Mouse (Mus musculus) hindbrain, postnatal 0 days (tissue): ENCODE data around the gene Tmem8. TPM values are rescaled to one million over a fixed set of nuclear protein-coding genes. Genes with fewer than 3 reads are reported as not detected.

Source experiments
- ATAC-seq: fragments of 200-750 bp; cut with Nextera tagmentation; 2 replicates; pipeline ENCODE4 v1.8.0; 2017; ENCODE audit warnings: mild to moderate bottlenecking, moderate TSS enrichment, moderate library complexity
- DNase-seq: peaks from one replicate; pipeline ENCODE4 v3.0.0-alpha.2; 2015; ENCODE audit warnings: low spot score
- H3K27ac ChIP-seq: fragments of 300-500 bp; sonication (generic); 2 replicates; pipeline ENCODE4 v1.5.1; 2014; ENCODE audit warnings: mild to moderate bottlenecking
- H3K27me3 ChIP-seq: fragments of 300-500 bp; sonication (generic); 2 replicates; pipeline ENCODE4 v1.6.1; 2014; ENCODE audit warnings: low read length, mixed read lengths; ENCODE audit not compliant: insufficient read depth
- H3K36me3 ChIP-seq: fragments of 300-500 bp; sonication (generic); 2 replicates; pipeline ENCODE4 v1.6.1; 2014; ENCODE audit warnings: low read length, mixed read lengths; ENCODE audit not compliant: insufficient read depth
- H3K4me1 ChIP-seq: fragments of 300-500 bp; sonication (generic); 2 replicates; pipeline ENCODE4 v1.6.1; 2014; ENCODE audit warnings: antibody characterized with exemption, low read length, mixed read lengths; ENCODE audit not compliant: insufficient read depth
- H3K4me2 ChIP-seq: fragments of 300-500 bp; sonication (generic); 2 replicates; pipeline ENCODE4 v1.6.1; 2014; ENCODE audit warnings: low read depth, mild to moderate bottlenecking, low read length, moderate library complexity, mixed read lengths
- H3K4me3 ChIP-seq: fragments of 300-500 bp; sonication (generic); 2 replicates; pipeline ENCODE4 v1.5.1; 2014; ENCODE audit warnings: low read length
- H3K9ac ChIP-seq: fragments of 300-500 bp; sonication (generic); replicated peaks from 2 replicates; pipeline ENCODE4 v1.6.1; 2014; ENCODE audit warnings: mild to moderate bottlenecking, low read length, moderate library complexity, mixed read lengths
- H3K9me3 ChIP-seq: fragments of 300-500 bp; sonication (generic); 2 replicates; pipeline ENCODE4 v1.6.1; 2016; ENCODE audit warnings: low read length, mixed read lengths
- CTCF ChIP-seq: IDR thresholded peaks from 2 replicates; pipeline ENCODE4 v1.5.1; 2016; ENCODE audit warnings: antibody characterized with exemption, control low read depth, low read depth
- WGBS: fragments of 180-500 bp; shearing (Covaris S2); extraction: QIAGEN DNeasy Blood & Tissue Kit; methylation state at CpG from one replicate; pipeline ENCODE4 v1.1.7; 2014; 5-methylcytosine and 5-hydroxymethylcytosine counted together
- polyA plus RNA-seq: library from polyadenylated mRNA; unstranded; fragments of >200 nt; fragmentation: Nextera tagmentation; extraction: Ambion mirVana; gene quantifications from 2 replicates; pipeline ENCODE4 v1.2.1, GENCODE M21; 2015
- total RNA-seq: library from RNA; depleted of rRNA; stranded (reverse); fragments of >200 nt; gene quantifications from 2 replicates; pipeline ENCODE4 v1.2.3, GENCODE M21; 2014; rRNA removed

Gene Tmem8
- total RNA-seq, result 10.4 and 11.8 TPM in 2 replicates
- 3.8 and 4.0 TPM in 2 replicates for polyA plus RNA-seq

DNA sequence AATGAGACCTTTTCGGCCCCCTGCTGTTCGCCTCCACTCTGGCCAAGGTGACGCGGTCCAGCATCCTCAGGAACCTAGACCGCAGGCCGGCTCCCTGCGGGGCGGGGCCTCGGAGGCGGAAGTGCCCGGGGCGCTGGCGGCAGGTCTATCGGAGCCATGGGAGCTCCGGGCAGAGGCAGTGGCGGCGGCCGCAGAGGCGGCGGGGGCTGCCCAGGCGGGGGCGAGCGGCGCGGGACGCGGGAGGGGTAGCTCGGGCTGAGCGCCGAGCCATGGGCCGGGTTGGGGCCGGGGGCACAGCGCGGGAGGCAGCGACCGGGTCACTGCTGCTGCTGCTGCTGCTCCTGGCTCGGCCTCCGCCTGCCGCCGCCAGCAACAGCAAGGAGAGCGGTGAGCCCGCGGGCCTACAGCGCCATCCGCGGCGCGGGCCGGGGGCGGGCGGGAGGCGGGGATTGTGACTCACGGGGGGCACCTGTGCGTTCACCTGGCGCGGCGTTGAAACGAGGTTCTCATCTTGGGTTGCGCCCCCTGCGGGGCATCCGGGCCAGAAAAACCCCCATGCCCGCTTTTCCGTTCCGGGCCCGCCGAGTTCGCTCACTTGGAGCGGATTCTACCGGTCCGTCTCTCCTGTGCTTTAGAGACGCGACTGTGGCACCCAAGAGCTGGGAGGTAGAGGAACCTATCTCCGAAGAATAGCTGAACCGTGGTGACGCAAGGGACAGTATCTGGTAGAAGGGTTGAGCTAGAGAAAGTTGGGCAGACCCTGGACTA, at the start of gene Tmem8:
Tmem8 (plus strand) TSS at position 119 of the 768 bp plus-strand sequence.
- peak; percentile 73 for ATAC-seq
- under 1% methylated on average over 40 of the region's 75 CpGs for WGBS

GRCm38 (mm10) chr17:26064916-26065315, 48.2 kb upstream of the Tmem8 start:
- no peak for TF ChIP-seq CTCF
- peaks cover 36% of the 10 kb centered on the region for H3K4me1 ChIP-seq
- DNase-seq, result no peak
- H3K9ac ChIP-seq, result no peak overlapping the region
- WGBS, result 54% methylated on average over 6 of the region's 6 CpGs
- no peak overlapping the region for H3K27ac ChIP-seq
- peak overlapping the region; percentile 21; the same call in 1 of the 2 replicates for H3K4me2 ChIP-seq
- no peaks in the 10 kb centered on the region for H3K27me3 ChIP-seq
- H3K9me3 ChIP-seq, result no peaks in the 10 kb centered on the region
- peaks cover 5% of the 10 kb centered on the region; the same call in 1 of the 2 replicates for H3K36me3 ChIP-seq
- no peak overlapping the region for H3K4me3 ChIP-seq
- no peak for ATAC-seq

More for the DNA sequence above, at the start of gene Tmem8:
- Histone ChIP-seq H3K9me3 (no peaks in the 10 kb centered on the region), H3K4me1 (no peaks in the 10 kb centered on the region), H3K9ac (peak within 1 kb of the TSS; percentile 74), H3K4me3 (peak within 1 kb of the TSS; percentile 72), H3K27ac (peak within 1 kb of the TSS; percentile 64), H3K36me3 (no peaks in the 10 kb centered on the region), H3K4me2 (peak within 1 kb of the TSS; percentile 95), H3K27me3 (0 out of 2 replicates have a peak, but pooled peaks cover 9% of the 10 kb centered on the region)
- DNase-seq, result peak; percentile 81
- peak; percentile 28; the same call in 1 of the 2 replicates for TF ChIP-seq CTCF

- Histone ChIP-seq H3K27me3 (no peaks in the 10 kb centered on the region), H3K27ac (no peak overlapping the region), H3K9me3 (no peaks in the 10 kb centered on the region), H3K9ac (0 out of 2 replicates have a peak overlapping the region, but pooled peaks have one; percentile 92), H3K36me3 (peaks cover 5% of the 10 kb centered on the region; the same call in 1 of the 2 replicates), H3K4me3 (peak overlapping the region; percentile 88), H3K4me2 (peak overlapping the region; percentile 99), H3K4me1 (peaks cover 40% of the 10 kb centered on the region)
- no peak for ATAC-seq
- no peak for TF ChIP-seq CTCF
- WGBS, result 91% methylated on average over 7 of the region's 7 CpGs
- no peak for DNase-seq
Measured at GRCm38 (mm10) chr17:26066488-26067020, 46.5 kb upstream of the Tmem8 start.

GRCm38 (mm10) chr17:26068024-26068830, 44.9 kb upstream of the Tmem8 start:
- H3K27ac ChIP-seq, result peak overlapping the region; percentile 93
- H3K4me3 ChIP-seq, result peak overlapping the region; percentile 88
- peak overlapping the region; percentile 92 for H3K9ac ChIP-seq
- ATAC-seq (peak; percentile 13; the same call in 1 of the 2 replicates), DNase-seq (peak; percentile 47)
- peaks cover 40% of the 10 kb centered on the region for H3K4me1 ChIP-seq
- WGBS, result under 1% methylated on average over 44 of the region's 44 CpGs
- H3K36me3 ChIP-seq, result peaks cover 5% of the 10 kb centered on the region; the same call in 1 of the 2 replicates
- TF ChIP-seq CTCF, result no peak
- H3K27me3 ChIP-seq, result no peaks in the 10 kb centered on the region
- peak overlapping the region; percentile 99 for H3K4me2 ChIP-seq
- H3K9me3 ChIP-seq, result no peaks in the 10 kb centered on the region

GRCm38 (mm10) chr17:26068831-26069739, 44.0 kb upstream of the Tmem8 start, which contains the start of gene Rab11fip3:
Gene Rab11fip3, minus strand, starts transcription at chr17:26069555.
- ATAC-seq, result peak; percentile 95
- no peak for TF ChIP-seq CTCF
- Histone ChIP-seq H3K27ac (peak within 1 kb of the TSS; percentile 93), H3K9me3 (no peaks in the 10 kb centered on the region), H3K4me1 (peaks cover 40% of the 10 kb centered on the region), H3K4me3 (peak within 1 kb of the TSS; percentile 88), H3K27me3 (no peaks in the 10 kb centered on the region), H3K4me2 (peak within 1 kb of the TSS; percentile 99), H3K36me3 (peaks cover 4% of the 10 kb centered on the region; the same call in 1 of the 2 replicates), H3K9ac (peak within 1 kb of the TSS; percentile 92)
- WGBS, result 1% methylated on average over 84 of the region's 94 CpGs
- peak; percentile 96 for DNase-seq
